Mouse (Mus musculus): Measurements from ENCODE around the gene Ica1. TPM values are rescaled to one million over a fixed set of nuclear protein-coding genes. Genes with fewer than 3 reads are reported as not detected.

The Ica1 gene
- polyA plus RNA-seq, 1 experiment: 10.3 TPM

GRCm38 (mm10) chr6:8770341-8770740, 7.9 kb downstream of the Ica1 start:
- H3K27ac ChIP-seq (ENCODE audit: insufficient read depth, low read length): no peak overlapping the region
- no peaks in the 10 kb centered on the region for H3K4me1 ChIP-seq (ENCODE audit: control insufficient read depth, insufficient read depth, low read length)
- no peak overlapping the region for H3K4me3 ChIP-seq (ENCODE audit: insufficient read depth, low read length)
- no peak for TF ChIP-seq POLR2A (IDR thresholded peaks at IDR 0.05; ENCODE audit: low read depth, low read length)
- no peak for TF ChIP-seq CTCF (IDR thresholded peaks at IDR 0.05; ENCODE audit: borderline replicate concordance, insufficient read depth, low read length)

DNA sequence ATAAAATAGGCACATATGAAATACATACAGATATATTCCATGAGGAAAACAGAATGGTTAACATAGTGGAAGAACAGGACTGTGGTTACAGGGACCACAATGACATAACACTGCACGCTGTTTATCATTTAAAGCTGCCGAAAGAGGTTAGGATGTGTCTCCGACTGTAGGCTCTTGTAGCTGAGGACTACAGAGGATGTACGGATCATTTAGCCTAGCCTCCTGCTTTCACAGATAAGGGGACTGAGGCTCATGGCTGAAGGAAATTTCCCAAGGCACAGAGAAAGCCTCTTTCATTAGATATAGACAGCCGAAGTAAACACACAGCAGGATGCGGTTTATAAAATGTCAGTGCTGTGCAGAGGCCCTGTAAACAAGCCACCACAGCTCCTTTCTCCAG, 8.5 kb downstream of the Ica1 start:
- TF ChIP-seq CTCF (IDR thresholded peaks at IDR 0.05; ENCODE audit: borderline replicate concordance, insufficient read depth, low read length) (no peak), POLR2A (IDR thresholded peaks at IDR 0.05; ENCODE audit: low read depth, low read length) (no peak)
- Histone ChIP-seq H3K4me1 (ENCODE audit: control insufficient read depth, insufficient read depth, low read length) (no peaks in the 10 kb centered on the region), H3K4me3 (ENCODE audit: insufficient read depth, low read length) (no peak overlapping the region), H3K27ac (ENCODE audit: insufficient read depth, low read length) (no peak overlapping the region)

- TF ChIP-seq POLR2A (IDR thresholded peaks at IDR 0.05; ENCODE audit: low read depth, low read length): no peak
- TF ChIP-seq CTCF (IDR thresholded peaks at IDR 0.05; ENCODE audit: borderline replicate concordance, insufficient read depth, low read length): no peak
- no peak overlapping the region for H3K4me3 ChIP-seq (ENCODE audit: insufficient read depth, low read length)
- no peaks in the 10 kb centered on the region for H3K4me1 ChIP-seq (ENCODE audit: control insufficient read depth, insufficient read depth, low read length)
- no peak overlapping the region for H3K27ac ChIP-seq (ENCODE audit: insufficient read depth, low read length)
Measured at GRCm38 (mm10) chr6:8766652-8767051, 11.6 kb downstream of the Ica1 start.

- Histone ChIP-seq H3K4me3 (ENCODE audit: insufficient read depth, low read length) (no peak overlapping the region), H3K4me1 (ENCODE audit: control insufficient read depth, insufficient read depth, low read length) (no peaks in the 10 kb centered on the region), H3K27ac (ENCODE audit: insufficient read depth, low read length) (no peak overlapping the region)
- TF ChIP-seq POLR2A (IDR thresholded peaks at IDR 0.05; ENCODE audit: low read depth, low read length) (no peak), CTCF (IDR thresholded peaks at IDR 0.05; ENCODE audit: borderline replicate concordance, insufficient read depth, low read length) (no peak)
Measured at GRCm38 (mm10) chr6:8765801-8766200, 12.5 kb downstream of the Ica1 start.

GRCm38 (mm10) chr6:8765064-8765463, 13.2 kb downstream of the Ica1 start:
- no peak overlapping the region for H3K27ac ChIP-seq (ENCODE audit: insufficient read depth, low read length)
- no peak overlapping the region for H3K4me3 ChIP-seq (ENCODE audit: insufficient read depth, low read length)
- TF ChIP-seq CTCF (IDR thresholded peaks at IDR 0.05; ENCODE audit: borderline replicate concordance, insufficient read depth, low read length) (no peak), POLR2A (IDR thresholded peaks at IDR 0.05; ENCODE audit: low read depth, low read length) (no peak)
- H3K4me1 ChIP-seq (ENCODE audit: control insufficient read depth, insufficient read depth, low read length): no peaks in the 10 kb centered on the region

- TF ChIP-seq POLR2A (IDR thresholded peaks at IDR 0.05; ENCODE audit: low read depth, low read length) (no peak), CTCF (IDR thresholded peaks at IDR 0.05; ENCODE audit: borderline replicate concordance, insufficient read depth, low read length) (no peak)
- Histone ChIP-seq H3K27ac (ENCODE audit: insufficient read depth, low read length) (no peak overlapping the region), H3K4me3 (ENCODE audit: insufficient read depth, low read length) (no peak overlapping the region), H3K4me1 (ENCODE audit: control insufficient read depth, insufficient read depth, low read length) (no peaks in the 10 kb centered on the region)
Measured at GRCm38 (mm10) chr6:8760708-8761294, 17.5 kb downstream of the Ica1 start.

DNA sequence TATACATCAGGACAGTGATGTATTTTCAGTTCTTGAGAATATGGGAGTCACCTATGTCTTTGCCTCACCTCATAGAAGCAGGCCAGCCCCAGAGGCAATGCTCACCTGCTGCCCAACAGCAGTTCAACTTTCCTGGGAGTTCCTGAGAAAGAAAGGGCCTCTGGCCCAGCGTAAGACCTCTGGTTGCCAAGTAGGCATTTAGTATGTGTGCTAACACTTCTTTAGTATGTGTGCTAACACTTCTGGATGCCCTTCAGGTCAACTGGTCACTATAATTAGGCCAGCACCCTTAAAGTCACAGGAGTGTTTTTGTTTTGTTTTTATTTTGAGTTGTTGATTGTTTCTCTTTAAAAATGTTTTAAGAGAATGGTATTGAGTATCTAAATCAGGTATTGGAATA, 18.4 kb downstream of the Ica1 start:
- no peak for TF ChIP-seq POLR2A (IDR thresholded peaks at IDR 0.05; ENCODE audit: low read depth, low read length)
- no peak for TF ChIP-seq CTCF (IDR thresholded peaks at IDR 0.05; ENCODE audit: borderline replicate concordance, insufficient read depth, low read length)
- no peaks in the 10 kb centered on the region for H3K4me1 ChIP-seq (ENCODE audit: control insufficient read depth, insufficient read depth, low read length)
- no peak overlapping the region for H3K27ac ChIP-seq (ENCODE audit: insufficient read depth, low read length)
- H3K4me3 ChIP-seq (ENCODE audit: insufficient read depth, low read length): no peak overlapping the region

DNA sequence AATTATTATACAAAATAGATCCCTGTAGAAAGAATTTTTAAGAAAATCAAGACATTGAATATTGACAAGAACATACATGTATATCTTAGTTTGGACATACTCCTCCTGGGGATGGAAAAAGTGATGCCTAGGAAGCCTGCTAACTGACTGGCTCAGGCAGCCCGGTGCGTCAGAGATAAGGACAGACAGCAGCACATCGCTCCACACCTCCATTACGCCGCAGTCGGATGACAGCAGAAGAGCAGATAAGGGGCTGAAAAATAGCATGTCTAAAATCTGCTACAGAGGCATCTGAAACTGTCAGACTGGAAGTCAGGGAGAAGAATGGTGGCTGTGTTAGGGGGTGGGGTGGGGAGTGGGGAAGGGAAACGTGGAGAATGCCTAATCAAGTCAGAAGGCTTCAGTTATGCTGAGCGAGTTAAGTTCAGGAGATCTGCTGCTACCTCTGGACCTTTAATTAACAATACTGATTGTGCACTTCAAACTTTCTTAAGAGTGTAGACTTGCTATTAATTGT, 22.5 kb downstream of the Ica1 start:
- no peaks in the 10 kb centered on the region for H3K4me1 ChIP-seq (ENCODE audit: control insufficient read depth, insufficient read depth, low read length)
- H3K27ac ChIP-seq (ENCODE audit: insufficient read depth, low read length): no peak overlapping the region
- H3K4me3 ChIP-seq (ENCODE audit: insufficient read depth, low read length): no peak overlapping the region
- TF ChIP-seq CTCF (IDR thresholded peaks at IDR 0.05; ENCODE audit: borderline replicate concordance, insufficient read depth, low read length): no peak
- TF ChIP-seq POLR2A (IDR thresholded peaks at IDR 0.05; ENCODE audit: low read depth, low read length): no peak

DNA sequence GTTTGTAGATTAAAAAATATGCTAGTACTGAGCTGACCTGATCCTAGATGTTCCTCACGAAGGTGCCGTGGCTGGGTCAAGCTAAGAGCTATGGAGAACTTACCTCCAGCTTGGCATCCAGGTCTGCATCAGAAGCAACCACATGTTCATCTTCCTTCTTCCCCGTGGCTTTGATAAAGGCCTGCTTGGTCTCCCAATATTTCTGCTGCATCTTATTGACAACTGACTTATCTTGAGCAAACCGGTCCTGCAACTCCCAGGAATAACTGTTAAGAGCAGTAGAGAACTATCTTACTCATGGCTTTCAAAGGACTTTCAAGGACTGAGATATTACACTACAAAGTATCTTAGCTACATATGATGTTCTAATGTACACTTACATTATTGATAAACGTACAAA, 23.8 kb downstream of the Ica1 start:
- Histone ChIP-seq H3K27ac (ENCODE audit: insufficient read depth, low read length) (no peak overlapping the region), H3K4me3 (ENCODE audit: insufficient read depth, low read length) (no peak overlapping the region), H3K4me1 (ENCODE audit: control insufficient read depth, insufficient read depth, low read length) (no peaks in the 10 kb centered on the region)
- TF ChIP-seq CTCF (IDR thresholded peaks at IDR 0.05; ENCODE audit: borderline replicate concordance, insufficient read depth, low read length) (no peak), POLR2A (IDR thresholded peaks at IDR 0.05; ENCODE audit: low read depth, low read length) (no peak)

DNA sequence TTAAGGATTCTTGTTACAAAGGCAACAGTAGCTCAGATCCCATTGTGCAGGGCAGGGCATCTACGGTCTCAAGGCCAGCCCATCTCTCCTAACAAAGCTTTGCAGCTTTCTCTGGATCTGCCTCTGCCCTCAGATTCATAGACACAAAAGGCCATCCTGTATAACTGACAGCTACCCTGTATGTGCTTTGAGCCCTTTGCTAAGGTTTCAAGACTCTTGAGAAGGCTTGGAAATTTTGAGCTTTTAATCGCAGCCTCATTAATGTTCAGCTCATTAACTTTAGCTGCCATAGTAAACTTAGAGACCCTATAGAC, 24.6 kb downstream of the Ica1 start:
- Histone ChIP-seq H3K4me3 (ENCODE audit: insufficient read depth, low read length) (no peak overlapping the region), H3K27ac (ENCODE audit: insufficient read depth, low read length) (no peak overlapping the region), H3K4me1 (ENCODE audit: control insufficient read depth, insufficient read depth, low read length) (no peaks in the 10 kb centered on the region)
- TF ChIP-seq CTCF (IDR thresholded peaks at IDR 0.05; ENCODE audit: borderline replicate concordance, insufficient read depth, low read length): no peak
